Mouse (Mus musculus): ENCODE results near the gene Ceacam2. TPM values are rescaled to one million over a fixed set of nuclear protein-coding genes. Genes with fewer than 3 reads are reported as not detected.

Ceacam2 gene
- total and polyA plus RNA-seq, 2 experiments from 2014 or later = not detected

Other genes starting within 250 kb of the Ceacam2 start
- 83.9 and 161 TPM in 2 replicates for gene Pafah1b3, start 241.9 kb downstream of the Ceacam2 start, total RNA-seq (2014; rRNA removed; ENCODE audit: low replicate concordance)
- gene Pafah1b3, start 241.9 kb downstream of the Ceacam2 start, polyA plus RNA-seq (2015; fragmentation: Nextera tagmentation; extraction: Ambion mirVana) = 57.3 and 61.5 TPM in 2 replicates
- not detected in 2 replicates for gene Prr19, start 238.4 kb downstream of the Ceacam2 start, total RNA-seq (2014; rRNA removed; ENCODE audit: low replicate concordance)
- gene Prr19, start 238.4 kb downstream of the Ceacam2 start, polyA plus RNA-seq (2015; fragmentation: Nextera tagmentation; extraction: Ambion mirVana) = not detected in 2 replicates
- not detected in 2 replicates for gene Tmem145, start 233.8 kb downstream of the Ceacam2 start, total RNA-seq (2014; rRNA removed; ENCODE audit: low replicate concordance)
- not detected in 2 replicates for gene Tmem145, start 233.8 kb downstream of the Ceacam2 start, polyA plus RNA-seq (2015; fragmentation: Nextera tagmentation; extraction: Ambion mirVana)
- 17.7 and 22.5 TPM in 2 replicates for gene Megf8, start 222.7 kb downstream of the Ceacam2 start, total RNA-seq (2014; rRNA removed; ENCODE audit: low replicate concordance)
- gene Megf8, start 222.7 kb downstream of the Ceacam2 start, polyA plus RNA-seq (2015; fragmentation: Nextera tagmentation; extraction: Ambion mirVana) = 4.3 and 4.4 TPM in 2 replicates
- not detected in 2 replicates for gene Cnfn, start 170.1 kb downstream of the Ceacam2 start, total RNA-seq (2014; rRNA removed; ENCODE audit: low replicate concordance)
- not detected in 2 replicates for gene Cnfn, start 170.1 kb downstream of the Ceacam2 start, polyA plus RNA-seq (2015; fragmentation: Nextera tagmentation; extraction: Ambion mirVana)
- gene Lipe, start 141.1 kb downstream of the Ceacam2 start, total RNA-seq (2014; rRNA removed; ENCODE audit: low replicate concordance) = 23.5 and 31.1 TPM in 2 replicates
- gene Lipe, start 141.1 kb downstream of the Ceacam2 start, polyA plus RNA-seq (2015; fragmentation: Nextera tagmentation; extraction: Ambion mirVana) = 19.3 and 21.5 TPM in 2 replicates
- not detected in 2 replicates for gene Cxcl17, start 127.0 kb downstream of the Ceacam2 start, total RNA-seq (2014; rRNA removed; ENCODE audit: low replicate concordance)
- 0.42 and 1.1 TPM in 2 replicates for gene Cxcl17, start 127.0 kb downstream of the Ceacam2 start, polyA plus RNA-seq (2015; fragmentation: Nextera tagmentation; extraction: Ambion mirVana)
- 4.9 and 12.8 TPM in 2 replicates for gene Ceacam1, start 62.3 kb downstream of the Ceacam2 start, total RNA-seq (2014; rRNA removed; ENCODE audit: low replicate concordance)
- gene Ceacam1, start 62.3 kb downstream of the Ceacam2 start, polyA plus RNA-seq (2015; fragmentation: Nextera tagmentation; extraction: Ambion mirVana) = 4.7 and 5.5 TPM in 2 replicates
- not detected in 2 replicates for gene Erich4, start 76.0 kb upstream of the Ceacam2 start, total RNA-seq (2014; rRNA removed; ENCODE audit: low replicate concordance)
- gene Erich4, start 76.0 kb upstream of the Ceacam2 start, polyA plus RNA-seq (2015; fragmentation: Nextera tagmentation; extraction: Ambion mirVana) = 0.12 TPM in 1 of 2 replicates, not detected in the other
- gene Dmac2, start 79.6 kb upstream of the Ceacam2 start, total RNA-seq (2014; rRNA removed; ENCODE audit: low replicate concordance) = 73.5 and 80.4 TPM in 2 replicates
- 71.3 and 72.2 TPM in 2 replicates for gene Dmac2, start 79.6 kb upstream of the Ceacam2 start, polyA plus RNA-seq (2015; fragmentation: Nextera tagmentation; extraction: Ambion mirVana)
- 9.9 and 11.3 TPM in 2 replicates for gene B3gnt8, start 86.8 kb upstream of the Ceacam2 start, total RNA-seq (2014; rRNA removed; ENCODE audit: low replicate concordance)
- 4.1 and 4.6 TPM in 2 replicates for gene B3gnt8, start 86.8 kb upstream of the Ceacam2 start, polyA plus RNA-seq (2015; fragmentation: Nextera tagmentation; extraction: Ambion mirVana)
- gene Bckdha, start 119.1 kb upstream of the Ceacam2 start, total RNA-seq (2014; rRNA removed; ENCODE audit: low replicate concordance) = 146 and 154 TPM in 2 replicates
- 89.5 and 100 TPM in 2 replicates for gene Bckdha, start 119.1 kb upstream of the Ceacam2 start, polyA plus RNA-seq (2015; fragmentation: Nextera tagmentation; extraction: Ambion mirVana)
- 20.1 and 20.3 TPM in 2 replicates for gene Exosc5, start 119.3 kb upstream of the Ceacam2 start, total RNA-seq (2014; rRNA removed; ENCODE audit: low replicate concordance)
- gene Exosc5, start 119.3 kb upstream of the Ceacam2 start, polyA plus RNA-seq (2015; fragmentation: Nextera tagmentation; extraction: Ambion mirVana) = 27.7 and 28.2 TPM in 2 replicates
- not detected in 2 replicates for gene Tmem91, start 135.3 kb upstream of the Ceacam2 start, total RNA-seq (2014; rRNA removed; ENCODE audit: low replicate concordance)
- 0.77 and 1.2 TPM in 2 replicates for gene Tmem91, start 135.3 kb upstream of the Ceacam2 start, polyA plus RNA-seq (2015; fragmentation: Nextera tagmentation; extraction: Ambion mirVana)
- gene B9d2, start 140.9 kb upstream of the Ceacam2 start, total RNA-seq (2014; rRNA removed; ENCODE audit: low replicate concordance) = 5.0 and 11.4 TPM in 2 replicates
- gene B9d2, start 140.9 kb upstream of the Ceacam2 start, polyA plus RNA-seq (2015; fragmentation: Nextera tagmentation; extraction: Ambion mirVana) = 26.5 and 26.7 TPM in 2 replicates
- gene Tgfb1, start 147.1 kb upstream of the Ceacam2 start, total RNA-seq (2014; rRNA removed; ENCODE audit: low replicate concordance) = 10.4 and 10.7 TPM in 2 replicates
- 2.6 TPM in 2 replicates for gene Tgfb1, start 147.1 kb upstream of the Ceacam2 start, polyA plus RNA-seq (2015; fragmentation: Nextera tagmentation; extraction: Ambion mirVana)
- gene Ccdc97, start 179.2 kb upstream of the Ceacam2 start, total RNA-seq (2014; rRNA removed; ENCODE audit: low replicate concordance) = 11.6 and 31.6 TPM in 2 replicates
- gene Ccdc97, start 179.2 kb upstream of the Ceacam2 start, polyA plus RNA-seq (2015; fragmentation: Nextera tagmentation; extraction: Ambion mirVana) = 13.3 and 14.7 TPM in 2 replicates
- gene Hnrnpul1, start 214.9 kb upstream of the Ceacam2 start, total RNA-seq (2014; rRNA removed; ENCODE audit: low replicate concordance) = 78.5 and 101 TPM in 2 replicates
- gene Hnrnpul1, start 214.9 kb upstream of the Ceacam2 start, polyA plus RNA-seq (2015; fragmentation: Nextera tagmentation; extraction: Ambion mirVana) = 26.8 and 27.7 TPM in 2 replicates
- 56.5 and 63.8 TPM in 2 replicates for gene Axl, start 248.8 kb upstream of the Ceacam2 start, total RNA-seq (2014; rRNA removed; ENCODE audit: low replicate concordance)
- gene Axl, start 248.8 kb upstream of the Ceacam2 start, polyA plus RNA-seq (2015; fragmentation: Nextera tagmentation; extraction: Ambion mirVana) = 32.1 and 33.3 TPM in 2 replicates